Mouse (Mus musculus) testis, adult 10 weeks (tissue): ENCODE results near the gene Arf3. TPM values are rescaled to one million over a fixed set of nuclear protein-coding genes. Genes with fewer than 3 reads are reported as not detected.

Experiments used
- polyA plus RNA-seq: library from polyadenylated mRNA; stranded (reverse); fragments of 350-450 nt; fragmentation: Illumina TruSeq; extraction: RNeasy Lipid Tissue Mini Kit (QIAGEN cat#74804); gene quantifications from one replicate; pipeline ENCODE4 v1.2.3, GENCODE M21; 2014; ENCODE audit warnings: low read depth, low replicate concordance

The Arf3 gene
- polyA plus RNA-seq: 19.6 TPM

GRCm38 (mm10) chr15:98762670-98763529 is at the start of gene Arf3:
TSS of gene Arf3 (minus strand) at chr15:98763214.

GRCm38 (mm10) chr15:98809390-98809789 is 46.4 kb upstream of the Arf3 start, which contains the start of gene Ddn:
TSS of gene Ddn (minus strand) at chr15:98809490.

GRCm38 (mm10) chr15:98789661-98790535 is 26.9 kb upstream of the Arf3 start, which contains the start of gene Wnt1:
TSS of gene Wnt1 (plus strand) at chr15:98789857.

GRCm38 (mm10) chr15:98777762-98778161 is 14.7 kb upstream of the Arf3 start, which contains the start of gene Wnt10b:
TSS of gene Wnt10b (minus strand) at chr15:98778150.

GRCm38 (mm10) chr15:98727443-98728321 is 35.3 kb downstream of the Arf3 start, which contains the start of gene Fkbp11:
TSS of gene Fkbp11 (minus strand) at chr15:98728198.

GRCm38 (mm10) chr15:98707766-98708372 is 55.1 kb downstream of the Arf3 start, which contains the start of gene Ccdc65:
TSS of gene Ccdc65 (plus strand) at chr15:98708207.

Other genes with a start within 250 kb of the Arf3 start
- 23.9 TPM for gene Kansl2, start 228.9 kb downstream of the Arf3 start, polyA plus RNA-seq
- 50.1 TPM for gene Ccnt1, start 192.3 kb downstream of the Arf3 start, polyA plus RNA-seq
- gene 4930415O20Rik, start 192.2 kb downstream of the Arf3 start, polyA plus RNA-seq: 141 TPM
- 1.2 TPM for gene Adcy6, start 153.1 kb downstream of the Arf3 start, polyA plus RNA-seq
- gene Cacnb3, start 132.4 kb downstream of the Arf3 start, polyA plus RNA-seq: not detected
- 2.1 TPM for gene Ddx23, start 100.3 kb downstream of the Arf3 start, polyA plus RNA-seq
- not detected for gene Rnd1, start 85.8 kb downstream of the Arf3 start, polyA plus RNA-seq
- 127 TPM for gene Ccdc65, start 55.0 kb downstream of the Arf3 start, polyA plus RNA-seq
- gene Fkbp11, start 35.0 kb downstream of the Arf3 start, polyA plus RNA-seq: not detected
- 0.20 TPM for gene Wnt10b, start 14.9 kb upstream of the Arf3 start, polyA plus RNA-seq
- gene Wnt1, start 26.6 kb upstream of the Arf3 start, polyA plus RNA-seq: not detected
- not detected for gene Ddn, start 46.3 kb upstream of the Arf3 start, polyA plus RNA-seq
- gene Prkag1, start 68.3 kb upstream of the Arf3 start, polyA plus RNA-seq: 17.5 TPM
- gene Kmt2d, start 108.0 kb upstream of the Arf3 start, polyA plus RNA-seq: 2.5 TPM
- gene Rhebl1, start 131.3 kb upstream of the Arf3 start, polyA plus RNA-seq: 1.7 TPM
- gene Dhh, start 135.3 kb upstream of the Arf3 start, polyA plus RNA-seq: 4.0 TPM
- 27.2 TPM for gene Lmbr1l, start 155.0 kb upstream of the Arf3 start, polyA plus RNA-seq
- 17.9 TPM for gene Tuba1b, start 171.4 kb upstream of the Arf3 start, polyA plus RNA-seq
- not detected for gene Gm49450, start 190.3 kb upstream of the Arf3 start, polyA plus RNA-seq
- gene Tuba1a, start 190.5 kb upstream of the Arf3 start, polyA plus RNA-seq: 38.3 TPM